Mouse (Mus musculus): ENCODE data around the gene Prr5. TPM values are rescaled to one million over a fixed set of nuclear protein-coding genes. Genes with fewer than 3 reads are reported as not detected.

Prr5 gene
- polyA plus RNA-seq (2014; fragmentation: Nextera tagmentation; extraction: Ambion mirVana): 27.2 and 34.8 TPM in 2 replicates

DNA sequence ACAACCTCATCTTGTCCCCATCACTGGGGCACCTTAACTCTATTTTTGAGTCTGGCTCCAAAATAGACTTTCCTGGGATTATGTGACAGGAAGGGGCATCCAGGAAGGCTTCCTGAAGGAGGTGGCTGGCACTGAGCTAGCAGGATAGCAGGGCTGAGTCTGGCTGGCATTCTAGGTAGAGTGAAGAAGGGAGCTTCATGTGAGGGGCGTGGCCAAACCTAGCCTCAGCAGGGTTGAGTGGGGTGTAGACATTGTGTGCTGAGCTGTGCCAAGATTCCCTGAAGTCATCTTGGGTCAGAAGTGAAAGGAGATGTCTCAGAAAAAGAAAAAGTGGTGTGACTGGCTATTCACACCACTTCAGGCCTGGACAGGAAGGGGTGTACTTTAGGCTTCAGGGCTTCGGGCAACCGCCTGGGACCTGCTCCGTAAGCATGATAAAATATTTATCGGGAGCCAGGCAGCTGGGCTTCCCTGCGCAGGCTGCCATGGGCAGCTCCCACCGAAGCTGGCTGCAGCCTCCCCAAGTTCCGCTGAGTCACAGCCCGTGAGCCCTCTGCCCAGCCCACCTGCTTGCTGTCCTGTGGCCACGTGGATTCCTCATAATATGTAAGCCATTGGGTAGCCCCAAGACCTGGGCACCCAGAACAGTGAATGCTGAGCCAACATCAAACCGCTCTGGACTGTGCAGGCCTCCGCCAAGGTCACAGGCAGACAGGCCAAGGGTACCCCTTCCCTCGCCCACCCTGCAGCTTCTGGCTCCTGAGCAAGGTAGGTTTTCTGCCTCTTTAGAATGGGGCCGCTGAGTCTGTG lies at the start of gene Prr5:
Gene Prr5 (plus strand): TSS at position 683 of the 810 bp plus-strand sequence.
- H3K27ac ChIP-seq (ENCODE audit: low read depth, low read length): no peak within 1 kb of the TSS
- 72% methylated on average over 14 of the region's 14 CpGs for WGBS
- no peak within 1 kb of the TSS for H3K4me2 ChIP-seq (replicated peaks; ENCODE audit: low read depth, low read length)
- H3K4me3 ChIP-seq (ENCODE audit: low read length): no peak within 1 kb of the TSS
- no peaks in the 10 kb centered on the region for H3K9me3 ChIP-seq (ENCODE audit: control insufficient read depth, low read length)
- H3K27me3 ChIP-seq (ENCODE audit: control insufficient read depth, insufficient read depth, low read length): no peaks in the 10 kb centered on the region
- ATAC-seq (ENCODE audit: low FRiP score, low TSS enrichment): no peak
- 0 out of 2 replicates have a peak, but pooled peaks cover 4% of the 10 kb centered on the region for H3K4me1 ChIP-seq (ENCODE audit: control insufficient read depth, insufficient read depth, low read length)
- 0 out of 2 replicates have a peak within 1 kb of the TSS, but pooled peaks have one; percentile 7 for H3K9ac ChIP-seq (ENCODE audit: low read depth, low read length)
- H3K36me3 ChIP-seq (ENCODE audit: control insufficient read depth, insufficient read depth, low read length): no peaks in the 10 kb centered on the region

DNA sequence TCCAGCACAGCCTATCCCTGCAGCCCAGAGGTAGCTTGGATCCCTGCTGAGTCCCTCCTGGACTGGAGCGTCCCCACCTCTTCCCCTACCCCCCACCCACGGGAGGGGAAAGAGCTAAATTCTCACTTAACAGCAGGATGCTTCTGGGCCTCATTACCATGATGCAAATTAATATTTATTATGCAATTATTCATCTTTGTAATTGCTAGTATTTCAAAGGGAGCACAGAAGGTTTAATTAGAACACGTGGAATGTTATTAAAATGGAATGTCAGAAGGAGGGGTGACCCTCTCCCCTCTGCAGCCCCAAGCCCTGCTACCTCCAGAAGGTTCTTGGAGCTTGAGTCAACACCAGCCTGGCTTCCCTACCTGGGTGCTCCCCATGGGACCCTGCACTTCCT lies 49.4 kb upstream of the Prr5 start:
- Histone ChIP-seq H3K4me1 (ENCODE audit: control insufficient read depth, insufficient read depth, low read length) (no peaks in the 10 kb centered on the region), H3K4me3 (ENCODE audit: low read length) (no peak overlapping the region), H3K9me3 (ENCODE audit: control insufficient read depth, low read length) (no peaks in the 10 kb centered on the region), H3K27me3 (ENCODE audit: control insufficient read depth, insufficient read depth, low read length) (no peaks in the 10 kb centered on the region), H3K9ac (ENCODE audit: low read depth, low read length) (no peak overlapping the region), H3K4me2 (replicated peaks; ENCODE audit: low read depth, low read length) (no peak overlapping the region), H3K27ac (ENCODE audit: low read depth, low read length) (no peak overlapping the region), H3K36me3 (ENCODE audit: control insufficient read depth, insufficient read depth, low read length) (no peaks in the 10 kb centered on the region)
- WGBS: 77% methylated on average over 3 of the region's 3 CpGs
- ATAC-seq (ENCODE audit: low FRiP score, low TSS enrichment): no peak

DNA sequence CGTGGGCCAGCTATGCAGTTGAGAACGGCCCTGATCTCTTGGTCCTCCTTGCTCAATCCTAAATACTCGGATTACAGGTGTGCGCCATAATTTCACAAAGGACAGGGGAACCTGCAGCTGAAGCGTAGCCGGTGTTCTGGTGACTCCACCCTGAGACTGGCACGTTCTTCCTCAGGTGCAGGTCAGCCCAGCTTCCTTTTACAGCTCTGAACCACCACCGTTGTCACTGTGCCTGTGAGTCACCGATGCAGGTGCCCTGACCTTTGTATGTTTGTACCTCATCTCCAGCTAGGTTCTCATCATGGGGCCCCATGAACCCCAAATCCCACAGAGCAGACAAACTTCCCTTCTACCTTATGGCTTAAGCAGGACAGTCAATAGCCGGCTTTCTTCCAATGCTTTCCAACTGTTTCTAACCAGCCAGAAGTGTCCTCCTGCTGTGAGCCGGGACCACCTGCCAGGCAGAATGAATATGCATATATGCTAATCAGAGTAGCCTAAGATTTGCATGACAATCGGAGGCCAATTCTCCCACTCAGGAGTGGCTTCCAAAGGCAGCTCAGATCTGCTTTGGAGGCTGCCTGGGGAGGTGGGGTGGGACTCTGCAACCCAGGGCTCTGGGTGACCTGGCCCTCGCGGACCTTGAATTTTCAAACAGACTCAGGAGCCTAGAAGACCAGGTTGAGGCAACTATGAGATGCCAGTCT lies 47.5 kb upstream of the Prr5 start:
- no peak for ATAC-seq (ENCODE audit: low FRiP score, low TSS enrichment)
- no peak overlapping the region for H3K4me3 ChIP-seq (ENCODE audit: low read length)
- H3K27me3 ChIP-seq (ENCODE audit: control insufficient read depth, insufficient read depth, low read length): no peaks in the 10 kb centered on the region
- no peak overlapping the region for H3K27ac ChIP-seq (ENCODE audit: low read depth, low read length)
- no peaks in the 10 kb centered on the region for H3K9me3 ChIP-seq (ENCODE audit: control insufficient read depth, low read length)
- H3K9ac ChIP-seq (ENCODE audit: low read depth, low read length): no peak overlapping the region
- WGBS: 37% methylated on average over 14 of the region's 14 CpGs
- no peaks in the 10 kb centered on the region; the same call in 1 of the 2 replicates for H3K4me1 ChIP-seq (ENCODE audit: control insufficient read depth, insufficient read depth, low read length)
- no peaks in the 10 kb centered on the region for H3K36me3 ChIP-seq (ENCODE audit: control insufficient read depth, insufficient read depth, low read length)
- H3K4me2 ChIP-seq (replicated peaks; ENCODE audit: low read depth, low read length): no peak overlapping the region

DNA sequence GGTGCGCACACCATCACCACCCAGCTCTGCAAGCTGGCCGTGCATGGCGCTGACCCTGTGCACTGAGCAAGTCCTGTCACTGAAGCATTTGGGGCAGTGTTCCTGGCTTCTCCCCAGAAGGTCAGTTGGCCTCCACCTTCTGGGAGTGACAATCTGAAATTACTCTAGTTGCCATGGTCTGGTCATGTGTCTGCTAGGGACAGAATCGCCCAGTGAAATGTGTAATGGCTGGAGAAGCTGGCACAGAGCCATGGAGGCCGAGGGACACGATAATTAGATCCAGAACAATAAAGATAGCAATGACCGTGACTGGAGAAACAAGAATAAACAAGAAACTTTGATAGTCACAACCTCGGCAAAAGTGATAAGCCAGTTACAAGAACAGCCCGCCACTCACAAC lies 44.5 kb upstream of the Prr5 start:
- WGBS: 54% methylated on average over 9 of the region's 9 CpGs
- H3K36me3 ChIP-seq (ENCODE audit: control insufficient read depth, insufficient read depth, low read length): no peaks in the 10 kb centered on the region
- no peaks in the 10 kb centered on the region; the same call in 1 of the 2 replicates for H3K4me1 ChIP-seq (ENCODE audit: control insufficient read depth, insufficient read depth, low read length)
- H3K4me3 ChIP-seq (ENCODE audit: low read length): no peak overlapping the region
- ATAC-seq (ENCODE audit: low FRiP score, low TSS enrichment): no peak
- no peak overlapping the region for H3K27ac ChIP-seq (ENCODE audit: low read depth, low read length)
- H3K9me3 ChIP-seq (ENCODE audit: control insufficient read depth, low read length): no peaks in the 10 kb centered on the region
- H3K9ac ChIP-seq (ENCODE audit: low read depth, low read length): no peak overlapping the region
- no peak overlapping the region for H3K4me2 ChIP-seq (replicated peaks; ENCODE audit: low read depth, low read length)
- H3K27me3 ChIP-seq (ENCODE audit: control insufficient read depth, insufficient read depth, low read length): no peaks in the 10 kb centered on the region

DNA sequence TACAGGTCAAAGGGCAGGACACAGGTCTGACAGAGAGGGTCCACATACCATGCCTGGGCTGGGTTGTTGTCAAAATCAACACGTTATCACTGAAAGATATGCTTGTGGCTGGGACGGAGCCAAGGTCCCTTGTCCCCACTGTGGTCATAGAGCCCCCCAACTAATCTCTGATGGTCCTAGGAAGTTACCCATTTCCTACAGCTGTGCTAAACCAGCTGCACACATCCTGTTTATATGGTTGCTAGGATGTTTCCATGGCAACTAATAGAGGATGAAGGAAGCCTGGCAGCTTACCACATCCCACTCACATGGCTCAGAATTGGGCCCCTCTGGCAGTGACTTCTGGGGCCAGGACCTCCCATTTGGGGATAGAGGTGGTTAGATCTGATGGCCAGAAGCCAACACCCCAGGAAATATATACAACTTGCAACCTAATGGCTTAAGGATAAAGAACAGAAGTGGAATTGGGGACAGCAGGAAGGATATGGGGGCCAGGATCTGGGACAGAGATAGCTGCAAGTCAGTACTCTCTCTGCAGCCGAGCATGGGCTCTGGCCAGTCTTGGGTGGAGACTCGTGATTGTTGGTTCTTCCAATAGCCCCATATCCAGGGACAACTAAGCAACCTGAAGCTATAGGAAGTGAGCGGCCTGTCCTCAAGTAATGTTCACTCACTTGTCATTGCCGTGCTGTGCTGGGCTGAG lies 43.6 kb upstream of the Prr5 start:
- Histone ChIP-seq H3K4me3 (ENCODE audit: low read length) (no peak overlapping the region), H3K9ac (ENCODE audit: low read depth, low read length) (no peak overlapping the region), H3K27me3 (ENCODE audit: control insufficient read depth, insufficient read depth, low read length) (no peaks in the 10 kb centered on the region), H3K36me3 (ENCODE audit: control insufficient read depth, insufficient read depth, low read length) (no peaks in the 10 kb centered on the region), H3K27ac (ENCODE audit: low read depth, low read length) (peak overlapping the region; percentile 17; the same call in 1 of the 2 replicates), H3K9me3 (ENCODE audit: control insufficient read depth, low read length) (no peaks in the 10 kb centered on the region), H3K4me2 (replicated peaks; ENCODE audit: low read depth, low read length) (no peak overlapping the region), H3K4me1 (ENCODE audit: control insufficient read depth, insufficient read depth, low read length) (no peaks in the 10 kb centered on the region; the same call in 1 of the 2 replicates)
- 0 out of 2 replicates have a peak, but pooled peaks have one; percentile 43 for ATAC-seq (ENCODE audit: low FRiP score, low TSS enrichment)
- WGBS: 68% methylated on average over 6 of the region's 6 CpGs

DNA sequence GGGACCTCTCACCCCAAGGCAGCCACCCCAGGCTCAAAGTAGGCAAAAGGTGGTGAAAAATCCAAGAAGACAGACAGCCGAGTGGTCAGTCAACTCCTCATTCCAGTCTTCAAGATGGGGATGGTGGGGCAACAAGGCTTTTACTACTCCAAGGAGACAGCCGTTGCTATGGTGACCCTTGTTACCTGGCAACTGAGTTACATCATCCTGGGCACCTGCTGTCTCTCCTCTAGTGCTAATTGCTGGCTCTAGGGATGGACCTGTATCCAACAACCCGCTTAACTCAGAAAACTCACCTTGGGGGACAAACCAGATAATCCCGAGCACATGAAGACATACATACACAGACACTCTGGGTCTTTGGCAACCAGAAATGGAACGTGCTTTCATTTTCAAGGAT lies 42.1 kb upstream of the Prr5 start:
- H3K27me3 ChIP-seq (ENCODE audit: control insufficient read depth, insufficient read depth, low read length): no peaks in the 10 kb centered on the region
- H3K4me1 ChIP-seq (ENCODE audit: control insufficient read depth, insufficient read depth, low read length): no peaks in the 10 kb centered on the region; the same call in 1 of the 2 replicates
- H3K9me3 ChIP-seq (ENCODE audit: control insufficient read depth, low read length): no peaks in the 10 kb centered on the region
- H3K27ac ChIP-seq (ENCODE audit: low read depth, low read length): no peak overlapping the region
- no peak overlapping the region for H3K9ac ChIP-seq (ENCODE audit: low read depth, low read length)
- no peak overlapping the region for H3K4me2 ChIP-seq (replicated peaks; ENCODE audit: low read depth, low read length)
- no peak overlapping the region for H3K4me3 ChIP-seq (ENCODE audit: low read length)
- ATAC-seq (ENCODE audit: low FRiP score, low TSS enrichment): no peak
- 81% methylated on average over 5 of the region's 5 CpGs for WGBS
- no peaks in the 10 kb centered on the region for H3K36me3 ChIP-seq (ENCODE audit: control insufficient read depth, insufficient read depth, low read length)

DNA sequence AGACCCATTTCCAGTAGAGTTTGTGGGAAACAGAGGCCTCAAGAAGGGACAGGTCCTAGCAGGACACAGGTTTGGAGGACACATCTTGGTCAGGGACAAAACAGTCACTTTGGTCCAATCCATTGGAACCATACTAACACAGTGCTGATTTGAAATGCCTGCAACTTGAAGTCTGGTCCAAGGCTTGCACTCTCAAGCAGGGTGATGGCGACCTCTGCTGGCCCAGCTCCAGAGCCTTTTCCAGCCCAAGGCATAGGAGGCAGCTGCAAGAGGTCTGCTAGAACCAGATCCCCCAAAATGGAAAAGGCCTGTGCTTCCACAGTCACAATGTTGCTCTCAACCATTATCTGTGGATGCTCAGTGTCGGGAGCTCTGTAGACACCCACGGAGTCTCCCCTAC lies 39.7 kb upstream of the Prr5 start:
- Histone ChIP-seq H3K27me3 (ENCODE audit: control insufficient read depth, insufficient read depth, low read length) (no peaks in the 10 kb centered on the region), H3K36me3 (ENCODE audit: control insufficient read depth, insufficient read depth, low read length) (no peaks in the 10 kb centered on the region), H3K9ac (ENCODE audit: low read depth, low read length) (no peak overlapping the region), H3K27ac (ENCODE audit: low read depth, low read length) (no peak overlapping the region), H3K4me1 (ENCODE audit: control insufficient read depth, insufficient read depth, low read length) (no peaks in the 10 kb centered on the region; the same call in 1 of the 2 replicates), H3K9me3 (ENCODE audit: control insufficient read depth, low read length) (no peaks in the 10 kb centered on the region), H3K4me2 (replicated peaks; ENCODE audit: low read depth, low read length) (no peak overlapping the region), H3K4me3 (ENCODE audit: low read length) (no peak overlapping the region)
- WGBS: 23% methylated on average over 3 of the region's 3 CpGs
- peak; percentile 51; the same call in 1 of the 2 replicates for ATAC-seq (ENCODE audit: low FRiP score, low TSS enrichment)

DNA sequence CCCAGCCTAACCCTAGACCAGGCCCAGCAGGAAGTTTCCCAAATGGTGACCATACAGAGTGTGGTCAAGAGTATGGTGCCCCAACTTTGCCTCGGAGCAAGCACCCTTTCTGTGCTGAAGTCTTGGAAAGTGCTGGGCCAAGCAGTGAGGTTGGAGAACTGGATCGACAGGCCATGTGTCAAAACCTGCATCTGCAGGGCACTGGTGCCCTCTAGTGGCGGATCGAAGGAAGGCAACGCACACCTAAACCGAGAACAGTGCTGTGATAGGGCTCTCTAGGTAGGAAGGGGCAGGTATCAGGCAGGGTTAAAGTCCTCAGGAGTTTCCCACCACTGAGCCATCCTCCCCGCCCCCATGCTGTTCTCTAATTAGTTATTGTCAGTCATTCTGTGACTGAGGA lies 37.9 kb upstream of the Prr5 start:
- H3K9me3 ChIP-seq (ENCODE audit: control insufficient read depth, low read length): no peaks in the 10 kb centered on the region
- H3K9ac ChIP-seq (ENCODE audit: low read depth, low read length): no peak overlapping the region
- no peak overlapping the region for H3K4me3 ChIP-seq (ENCODE audit: low read length)
- H3K4me1 ChIP-seq (ENCODE audit: control insufficient read depth, insufficient read depth, low read length): no peaks in the 10 kb centered on the region
- peak; percentile 68; the same call in 1 of the 2 replicates for ATAC-seq (ENCODE audit: low FRiP score, low TSS enrichment)
- no peak overlapping the region for H3K4me2 ChIP-seq (replicated peaks; ENCODE audit: low read depth, low read length)
- under 1% methylated on average over 7 of the region's 7 CpGs for WGBS
- H3K27ac ChIP-seq (ENCODE audit: low read depth, low read length): no peak overlapping the region
- no peaks in the 10 kb centered on the region for H3K36me3 ChIP-seq (ENCODE audit: control insufficient read depth, insufficient read depth, low read length)
- no peaks in the 10 kb centered on the region for H3K27me3 ChIP-seq (ENCODE audit: control insufficient read depth, insufficient read depth, low read length)
